Mouse (Mus musculus): Measurements from ENCODE around the gene Ikzf1.

DNA sequence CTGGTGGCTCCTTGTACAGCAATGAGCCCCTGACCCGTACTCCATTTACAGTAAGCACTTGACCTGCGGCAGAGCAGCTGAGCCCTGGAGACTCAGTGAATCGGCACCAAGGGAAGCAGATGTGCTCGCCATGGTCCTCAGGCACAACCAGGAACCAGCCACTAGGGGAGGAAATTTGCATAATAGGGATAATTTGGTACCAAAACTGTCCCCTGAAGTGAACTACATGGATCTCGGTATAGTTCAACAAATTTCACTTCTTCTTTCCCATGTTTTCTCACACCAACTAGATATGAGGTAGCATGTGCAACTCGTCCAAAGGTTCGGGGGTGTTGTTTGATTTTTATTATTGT lies 92.0 kb downstream of the Ikzf1 start:
- TF ChIP-seq ZC3H11A (IDR thresholded peaks at IDR 0.05; ENCODE audit: borderline replicate concordance, low read depth, low read length) (no peak), ZNF384 (IDR thresholded peaks at IDR 0.05; ENCODE audit: low read depth, low read length) (no peak), CHD2 (IDR thresholded peaks at IDR 0.05; ENCODE audit: low read depth, low read length) (no peak), HCFC1 (IDR thresholded peaks at IDR 0.05; ENCODE audit: borderline replicate concordance, insufficient read depth, low read length) (no peak), MAFK (IDR thresholded peaks at IDR 0.05; ENCODE audit: insufficient read depth, low read depth, low read length) (no peak)

Data from ES-E14 (cell line).